ENCODE assay signal across 8 mouse cellular contexts in genomic region chr14:25480443-25480842, GRCm38 (mm10). TPM values are rescaled to one million over a fixed set of nuclear protein-coding genes. Genes with fewer than 3 reads are reported as not detected.
DNase-seq lines count a peak whose midpoint lies in the region; ATAC-seq and TF ChIP-seq lines count a peak whose summit lies in the region.

No protein-coding gene starts in this region.

- peak overlapping the region; percentile 82 for H3K27ac ChIP-seq in hindbrain, embryonic 13.5 days
- no peak overlapping the region for H3K27ac ChIP-seq in hindbrain, embryonic 11.5 days (ENCODE audit: low read depth, low read length)
- H3K27ac ChIP-seq in CH12.LX (ENCODE audit: insufficient read depth, low read depth) = peak overlapping the region; percentile 91
- peak overlapping the region; percentile 88 for H3K27ac ChIP-seq in bone marrow macrophage, adult 2 months (ENCODE audit: insufficient read depth, low read depth, low read length)
- peak overlapping the region; percentile 94 for H3K27ac ChIP-seq in liver, embryonic 13.5 days

- peak overlapping the region; percentile 56; the same call in 1 of the 2 replicates for H3K9ac ChIP-seq in hindbrain, embryonic 13.5 days
- no peak overlapping the region for H3K9ac ChIP-seq in hindbrain, embryonic 11.5 days (ENCODE audit: low read depth, low read length)
- H3K9ac ChIP-seq in CH12.LX (ENCODE audit: insufficient read depth, low read depth) = 0 out of 2 replicates have a peak overlapping the region, but pooled peaks have one; percentile 37
- peak overlapping the region; percentile 77 for H3K9ac ChIP-seq in liver, embryonic 13.5 days

- H3K9me3 ChIP-seq in hindbrain, embryonic 13.5 days = no peaks in the 10 kb centered on the region
- H3K9me3 ChIP-seq in hindbrain, embryonic 11.5 days (ENCODE audit: control insufficient read depth, low read length) = no peaks in the 10 kb centered on the region
- H3K9me3 ChIP-seq in CH12.LX (replicated peaks; ENCODE audit: low read length) = no peaks in the 10 kb centered on the region
- H3K9me3 ChIP-seq in liver, embryonic 13.5 days (replicated peaks) = no peaks in the 10 kb centered on the region

- H3K36me3 ChIP-seq in hindbrain, embryonic 13.5 days = 0 out of 2 replicates have a peak, but pooled peaks cover 3% of the 10 kb centered on the region
- no peaks in the 10 kb centered on the region for H3K36me3 ChIP-seq in hindbrain, embryonic 11.5 days (ENCODE audit: control insufficient read depth, insufficient read depth, low read length)
- peaks cover 0 to 24% of the 10 kb centered on the region in 2 experiments for H3K36me3 ChIP-seq in CH12.LX (replicated peaks in 1 of 2; ENCODE audit: control insufficient read depth in 1 of 2, insufficient read depth in 1 of 2, low read length in 1 of 2)
- H3K36me3 ChIP-seq in liver, embryonic 13.5 days = no peaks in the 10 kb centered on the region

- ATAC-seq in hindbrain, embryonic 13.5 days (ENCODE audit: low FRiP score) = no peak
- ATAC-seq in hindbrain, embryonic 11.5 days (ENCODE audit: low FRiP score) = no peak
- no peak for ATAC-seq in liver, embryonic 13.5 days (ENCODE audit: low read depth)
- no peak for ATAC-seq in megakaryocyte progenitor cell, adult 5-6 weeks (replicated peaks; ENCODE audit: poor library complexity)

- H3K4me2 ChIP-seq in hindbrain, embryonic 13.5 days = no peak overlapping the region
- H3K4me2 ChIP-seq in hindbrain, embryonic 11.5 days (replicated peaks; ENCODE audit: low read depth, low read length) = no peak overlapping the region
- H3K4me2 ChIP-seq in CH12.LX (ENCODE audit: insufficient read depth, low read depth, poor library complexity, severe bottlenecking) = peak overlapping the region; percentile 89
- peak overlapping the region; percentile 80 for H3K4me2 ChIP-seq in liver, embryonic 13.5 days

- 83% methylated on average over 4 of the region's 4 CpGs for WGBS in hindbrain, embryonic 13.5 days
- 93% methylated on average over 4 of the region's 4 CpGs for WGBS in hindbrain, embryonic 11.5 days
- 48% methylated on average over 4 of the region's 4 CpGs for WGBS in liver, embryonic 13.5 days (ENCODE audit: insufficient replicate concordance)

- TF ChIP-seq RAD21 in CH12.LX (IDR thresholded peaks at IDR 0.05; ENCODE audit: low read depth, low read length) = no peak

- TF ChIP-seq POLR2A in CH12.LX (IDR thresholded peaks at IDR 0.05; ENCODE audit: low read depth, low read length) = no peak
- TF ChIP-seq POLR2A in bone marrow macrophage, adult 2 months (IDR thresholded peaks at IDR 0.05; ENCODE audit: borderline replicate concordance, low read depth, low read length) = no peak

- TF ChIP-seq EP300 in CH12.LX (IDR thresholded peaks at IDR 0.05; ENCODE audit: low read length) = no peak

- dilution Hi-C loops in CH12.LX (cut with MboI; ENCODE audit: extremely low pct_ligation_motif_present, extremely low pct_unique_long_range_greater_than_20kb, low sequenced_read_pairs) = no loop called here

- no peak overlapping the region for H3K4me3 ChIP-seq in hindbrain, embryonic 13.5 days
- no peak overlapping the region for H3K4me3 ChIP-seq in hindbrain, embryonic 11.5 days (ENCODE audit: low read depth, low read length)
- peak overlapping the region in 1 of 3 experiments; percentile 10 for H3K4me3 ChIP-seq in CH12.LX (replicated peaks in 1 of 3; ENCODE audit: low read depth in 2 of 3, low read length in 2 of 3, poor library complexity in 1 of 3)
- peak overlapping the region; percentile 30 for H3K4me3 ChIP-seq in bone marrow macrophage, adult 2 months (ENCODE audit: insufficient read depth, low read length)
- H3K4me3 ChIP-seq in liver, embryonic 13.5 days (replicated peaks) = peak overlapping the region; percentile 57

- peaks cover 100% of the 10 kb centered on the region for H3K4me1 ChIP-seq in hindbrain, embryonic 13.5 days (replicated peaks)
- peaks cover 32% of the 10 kb centered on the region for H3K4me1 ChIP-seq in hindbrain, embryonic 11.5 days (replicated peaks; ENCODE audit: control insufficient read depth, insufficient read depth, low read length)
- peaks cover 61 to 98% of the 10 kb centered on the region in 2 experiments for H3K4me1 ChIP-seq in CH12.LX (ENCODE audit: control insufficient read depth in 1 of 2, insufficient read depth in 2 of 2)
- peaks cover 88% of the 10 kb centered on the region for H3K4me1 ChIP-seq in bone marrow macrophage, adult 2 months (ENCODE audit: control insufficient read depth, insufficient read depth, low read length)
- H3K4me1 ChIP-seq in liver, embryonic 13.5 days (replicated peaks) = peaks cover 99% of the 10 kb centered on the region

- no peak for DNase-seq in hindbrain, embryonic 11.5 days (ENCODE audit: low spot score)
- DNase-seq in CH12.LX (ENCODE audit: extremely low read depth) = no peak
- no peak for DNase-seq in liver, embryonic 13.5 days
- DNase-seq in left cerebral cortex, adult 11 months (ENCODE audit: low spot score) = no peak
- DNase-seq in urinary bladder, postnatal 4 days (ENCODE audit: low spot score in 2 of 2) = no peak

- no peak for TF ChIP-seq CTCF in CH12.LX (conservative IDR thresholded peaks at IDR 0.05 in 1 of 2, IDR thresholded peaks at IDR 0.05 in 1 of 2; ENCODE audit: low read depth in 2 of 2, low read length in 2 of 2)
- TF ChIP-seq CTCF in bone marrow macrophage, adult 2 months (IDR thresholded peaks at IDR 0.05; ENCODE audit: low read depth, low read length) = no peak

- H3K27me3 ChIP-seq in hindbrain, embryonic 13.5 days = no peaks in the 10 kb centered on the region
- no peaks in the 10 kb centered on the region for H3K27me3 ChIP-seq in hindbrain, embryonic 11.5 days (ENCODE audit: control insufficient read depth, insufficient read depth, low read length)
- H3K27me3 ChIP-seq in CH12.LX (replicated peaks) = no peaks in the 10 kb centered on the region
- H3K27me3 ChIP-seq in liver, embryonic 13.5 days = no peaks in the 10 kb centered on the region

- H3K79me2 ChIP-seq in CH12.LX (replicated peaks; ENCODE audit: control insufficient read depth, extremely low read depth, insufficient read depth, poor library complexity, severe bottlenecking) = peaks cover 74% of the 10 kb centered on the region

- in situ Hi-C loops in CH12.LX (cut with MboI; ENCODE audit: low pct_ligation_motif_present, low pct_unique_long_range_greater_than_20kb, low sequenced_read_pairs) = loop anchor here (5.0 kb wide), 1 partner anchor 37 kb away; no protein-coding TSS in a partner anchor

TF ChIP-seq in CH12.LX, 34 proteins besides CTCF, POLR2A, EP300 and RAD21:
- no peak for TF ChIP-seq ZMIZ1 (IDR thresholded peaks at IDR 0.05; ENCODE audit: low read depth, low read length)
- TF ChIP-seq E2F4 (IDR thresholded peaks at IDR 0.05; ENCODE audit: insufficient replicate concordance, low read depth, low read length) = no peak
- no peak for TF ChIP-seq CHD1 (IDR thresholded peaks at IDR 0.05; ENCODE audit: low read depth, low read length)
- no peak for TF ChIP-seq RCOR1 (conservative IDR thresholded peaks at IDR 0.05; ENCODE audit: low read depth, low read length)
- TF ChIP-seq USF2 (conservative IDR thresholded peaks at IDR 0.05; ENCODE audit: low read depth, low read length) = no peak
- no peak for TF ChIP-seq ETS1 (conservative IDR thresholded peaks at IDR 0.05; ENCODE audit: low read depth, low read length)
- no peak for TF ChIP-seq MYC (IDR thresholded peaks at IDR 0.05; ENCODE audit: low read depth, low read length)
- no peak for TF ChIP-seq BHLHE40 (IDR thresholded peaks at IDR 0.05; ENCODE audit: low read depth, low read length)
- no peak for TF ChIP-seq MAFK (IDR thresholded peaks at IDR 0.05; ENCODE audit: insufficient replicate concordance, low read length)
- no peak for TF ChIP-seq UBTF (IDR thresholded peaks at IDR 0.05; ENCODE audit: low read depth, low read length)

RNA-seq across cellular contexts. Expression of gene Zmiz1, which starts 21.5 kb away (rescaled TPM):
- polyA plus RNA-seq in hindbrain, embryonic 13.5 days (2015; fragmentation: Nextera tagmentation; extraction: Ambion mirVana) = 58.5 and 65.3 TPM in 2 replicates
- polyA plus RNA-seq in hindbrain, embryonic 11.5 days (2014; fragmentation: Nextera tagmentation; extraction: Ambion mirVana) = 47.5 and 57.0 TPM in 2 replicates
- total RNA-seq in CH12.LX (2012; rRNA removed) (9.6 and 11.1 TPM in 2 replicates), CH12.LX (2014; rRNA removed) (2.0 and 3.7 TPM in 2 replicates)
- 31.9 and 45.8 TPM in 2 replicates for polyA plus RNA-seq in CH12.LX (2012; ENCODE audit: insufficient read length, low read depth)
- 78.1 and 99.2 TPM in 2 replicates for polyA plus RNA-seq in bone marrow macrophage, adult 2 months (2012; ENCODE audit: insufficient read depth, insufficient read length, missing spikeins)
- polyA plus RNA-seq in liver, embryonic 13.5 days (2015; fragmentation: Nextera tagmentation; extraction: Ambion mirVana) = 4.5 TPM in 2 replicates
- 70.0 and 79.1 TPM in 2 replicates for total RNA-seq in megakaryocyte progenitor cell, adult 5-6 weeks (2015)
- 8.2 and 9.3 TPM in 2 replicates for total RNA-seq in megakaryocyte progenitor cell, adult 5-6 weeks (2017)

Comparison
In these comparisons a context has a peak if more than half of its experiments do, and no peak if none do; other contexts are left out.
1. H3K4me2 ChIP-seq: peak in CH12.LX (single experiment) and liver, embryonic 13.5 days (single experiment); none in hindbrain, embryonic 13.5 days (single experiment) and hindbrain, embryonic 11.5 days (single experiment).
2. H3K4me3 ChIP-seq: peak in bone marrow macrophage, adult 2 months (single experiment) and liver, embryonic 13.5 days (single experiment); none in hindbrain, embryonic 13.5 days (single experiment) and hindbrain, embryonic 11.5 days (single experiment).